Mouse (Mus musculus): ENCODE results near the gene Usp1. TPM values are rescaled to one million over a fixed set of nuclear protein-coding genes. Genes with fewer than 3 reads are reported as not detected.

Gene Usp1
- total RNA-seq (2014; rRNA removed) (10.6 and 13.0 TPM in 2 replicates), polyA plus RNA-seq (2015; fragmentation: Nextera tagmentation; extraction: Ambion mirVana) (19.4 and 22.5 TPM in 2 replicates)

GRCm38 (mm10) chr4:98923568-98924070 lies at the start of gene Usp1:
Gene Usp1, plus strand, starts transcription at chr4:98923810.
- TF ChIP-seq CTCF (IDR thresholded peaks at IDR 0.05): peak; percentile 11
- ATAC-seq (ENCODE audit: low FRiP score) (peak; percentile 67), DNase-seq (ENCODE audit: low spot score) (peak; percentile 80)
- H3K9ac ChIP-seq (replicated peaks; ENCODE audit: low read length, poor library complexity, severe bottlenecking): peak within 1 kb of the TSS; percentile 86
- H3K27me3 ChIP-seq (ENCODE audit: insufficient read depth, low read length): no peaks in the 10 kb centered on the region
- peaks cover 4% of the 10 kb centered on the region; the same call in 1 of the 2 replicates for H3K4me1 ChIP-seq (ENCODE audit: insufficient read depth, low read length)
- peak within 1 kb of the TSS; percentile 91 for H3K4me3 ChIP-seq (ENCODE audit: low read depth, low read length)
- H3K36me3 ChIP-seq (ENCODE audit: insufficient read depth, low read length): no peaks in the 10 kb centered on the region
- WGBS: 0% methylated on average over 59 of the region's 67 CpGs
- H3K9me3 ChIP-seq (ENCODE audit: low read length): no peaks in the 10 kb centered on the region
- H3K27ac ChIP-seq (ENCODE audit: low read depth, low read length): peak within 1 kb of the TSS; percentile 99
- peak within 1 kb of the TSS; percentile 86 for H3K4me2 ChIP-seq (ENCODE audit: low read depth, low read length, poor library complexity, severe bottlenecking)

DNA sequence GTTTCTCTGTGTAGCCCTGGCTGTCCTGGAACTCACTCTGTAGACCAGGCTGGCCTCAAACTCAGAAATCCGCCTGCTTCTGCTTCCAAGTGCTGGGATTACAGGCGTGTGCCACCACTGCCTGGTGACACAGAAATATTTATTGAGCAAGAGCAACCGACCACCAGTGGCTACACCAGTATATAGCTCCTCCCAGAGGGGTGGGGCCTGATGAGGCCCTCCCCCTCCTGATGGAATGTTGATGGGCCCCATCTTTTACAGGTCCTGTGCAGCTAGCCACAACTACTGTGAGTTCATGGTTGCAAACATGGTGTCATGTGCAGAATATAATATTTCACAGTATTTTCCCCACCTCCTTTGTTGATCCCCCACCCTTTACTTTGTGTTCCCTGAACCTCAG lies 40.9 kb upstream of the Usp1 start:
- no peak overlapping the region for H3K4me3 ChIP-seq (ENCODE audit: low read depth, low read length)
- no peaks in the 10 kb centered on the region for H3K9me3 ChIP-seq (ENCODE audit: low read length)
- H3K9ac ChIP-seq (replicated peaks; ENCODE audit: low read length, poor library complexity, severe bottlenecking): no peak overlapping the region
- no peak overlapping the region for H3K4me2 ChIP-seq (ENCODE audit: low read depth, low read length, poor library complexity, severe bottlenecking)
- no peak for DNase-seq (ENCODE audit: low spot score)
- H3K36me3 ChIP-seq (ENCODE audit: insufficient read depth, low read length): no peaks in the 10 kb centered on the region
- no peaks in the 10 kb centered on the region for H3K27me3 ChIP-seq (ENCODE audit: insufficient read depth, low read length)
- ATAC-seq (ENCODE audit: low FRiP score): no peak
- no peak for TF ChIP-seq CTCF (IDR thresholded peaks at IDR 0.05)
- no peak overlapping the region for H3K27ac ChIP-seq (ENCODE audit: low read depth, low read length)
- WGBS: 74% methylated on average over 3 of the region's 3 CpGs
- no peaks in the 10 kb centered on the region for H3K4me1 ChIP-seq (ENCODE audit: insufficient read depth, low read length)

DNA sequence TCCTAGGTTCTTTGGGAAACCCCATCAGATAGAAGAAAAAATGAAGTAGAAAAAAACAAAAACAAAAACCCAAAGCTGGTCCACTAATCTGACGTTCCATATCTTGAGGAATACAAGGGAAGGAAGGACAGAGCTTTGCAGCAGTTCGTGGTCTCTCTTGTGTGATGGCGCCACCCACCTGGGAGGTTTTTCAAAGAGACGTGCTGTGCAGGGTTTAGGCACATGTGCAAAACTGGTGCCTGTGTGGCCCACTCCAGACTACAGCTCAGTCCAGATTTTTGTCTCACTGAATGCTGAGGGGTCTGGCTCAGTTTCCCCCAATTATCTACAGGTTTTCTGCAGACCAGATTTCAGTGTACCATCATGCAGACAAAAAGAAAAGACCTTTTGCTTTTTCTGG lies 37.2 kb upstream of the Usp1 start:
- no peak for DNase-seq (ENCODE audit: low spot score)
- Histone ChIP-seq H3K4me2 (ENCODE audit: low read depth, low read length, poor library complexity, severe bottlenecking) (no peak overlapping the region), H3K4me3 (ENCODE audit: low read depth, low read length) (no peak overlapping the region), H3K9me3 (ENCODE audit: low read length) (no peaks in the 10 kb centered on the region), H3K36me3 (ENCODE audit: insufficient read depth, low read length) (no peaks in the 10 kb centered on the region), H3K4me1 (ENCODE audit: insufficient read depth, low read length) (no peaks in the 10 kb centered on the region), H3K27me3 (ENCODE audit: insufficient read depth, low read length) (no peaks in the 10 kb centered on the region), H3K9ac (replicated peaks; ENCODE audit: low read length, poor library complexity, severe bottlenecking) (no peak overlapping the region), H3K27ac (ENCODE audit: low read depth, low read length) (no peak overlapping the region)
- WGBS: 76% methylated on average over 4 of the region's 4 CpGs
- TF ChIP-seq CTCF (IDR thresholded peaks at IDR 0.05): no peak
- no peak for ATAC-seq (ENCODE audit: low FRiP score)

DNA sequence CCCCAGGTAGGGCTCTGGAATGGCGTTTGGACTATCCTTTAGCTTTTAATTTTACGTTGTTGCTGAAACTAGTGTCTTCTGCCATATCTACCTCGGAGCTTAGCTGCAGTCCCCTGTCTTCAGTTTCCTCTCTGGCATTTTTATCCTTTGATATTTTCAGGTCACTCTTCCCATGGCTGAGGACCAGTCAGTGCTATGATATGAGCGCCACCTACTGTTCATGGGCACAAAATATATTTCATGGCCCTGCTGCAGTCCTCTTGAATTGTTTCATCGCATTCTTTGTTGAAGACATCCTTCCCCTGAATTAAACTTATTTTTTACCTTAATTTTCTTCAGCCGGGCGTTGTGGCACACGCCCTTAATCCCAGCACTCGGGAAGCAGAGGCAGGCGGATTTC lies 36.5 kb upstream of the Usp1 start:
- Histone ChIP-seq H3K4me3 (ENCODE audit: low read depth, low read length) (no peak overlapping the region), H3K4me2 (ENCODE audit: low read depth, low read length, poor library complexity, severe bottlenecking) (no peak overlapping the region), H3K27ac (ENCODE audit: low read depth, low read length) (no peak overlapping the region), H3K4me1 (ENCODE audit: insufficient read depth, low read length) (no peaks in the 10 kb centered on the region), H3K27me3 (ENCODE audit: insufficient read depth, low read length) (no peaks in the 10 kb centered on the region), H3K36me3 (ENCODE audit: insufficient read depth, low read length) (no peaks in the 10 kb centered on the region), H3K9me3 (ENCODE audit: low read length) (no peaks in the 10 kb centered on the region), H3K9ac (replicated peaks; ENCODE audit: low read length, poor library complexity, severe bottlenecking) (no peak overlapping the region)
- peak; percentile 73; the same call in 1 of the 2 replicates for ATAC-seq (ENCODE audit: low FRiP score)
- DNase-seq (ENCODE audit: low spot score): peak; percentile 85
- TF ChIP-seq CTCF (IDR thresholded peaks at IDR 0.05): peak; percentile 86
- whole genome bisulfite sequencing: 22% methylated on average over 10 of the region's 10 CpGs

GRCm38 (mm10) chr4:98910246-98910645 lies 13.4 kb upstream of the Usp1 start:
- Histone ChIP-seq H3K27ac (ENCODE audit: low read depth, low read length) (no peak overlapping the region), H3K27me3 (ENCODE audit: insufficient read depth, low read length) (no peaks in the 10 kb centered on the region), H3K4me3 (ENCODE audit: low read depth, low read length) (no peak overlapping the region), H3K4me1 (ENCODE audit: insufficient read depth, low read length) (no peaks in the 10 kb centered on the region), H3K36me3 (ENCODE audit: insufficient read depth, low read length) (no peaks in the 10 kb centered on the region), H3K4me2 (ENCODE audit: low read depth, low read length, poor library complexity, severe bottlenecking) (no peak overlapping the region), H3K9me3 (ENCODE audit: low read length) (no peaks in the 10 kb centered on the region), H3K9ac (replicated peaks; ENCODE audit: low read length, poor library complexity, severe bottlenecking) (no peak overlapping the region)
- 89% methylated on average over 5 of the region's 5 CpGs for WGBS
- DNase-seq (ENCODE audit: low spot score) (no peak), ATAC-seq (ENCODE audit: low FRiP score) (no peak)
- no peak for TF ChIP-seq CTCF (IDR thresholded peaks at IDR 0.05)

GRCm38 (mm10) chr4:98917724-98918123 lies 5.9 kb upstream of the Usp1 start:
- Histone ChIP-seq H3K27ac (ENCODE audit: low read depth, low read length) (no peak overlapping the region), H3K9me3 (ENCODE audit: low read length) (no peaks in the 10 kb centered on the region), H3K4me1 (ENCODE audit: insufficient read depth, low read length) (peaks cover 4% of the 10 kb centered on the region; the same call in 1 of the 2 replicates), H3K27me3 (ENCODE audit: insufficient read depth, low read length) (no peaks in the 10 kb centered on the region), H3K36me3 (ENCODE audit: insufficient read depth, low read length) (no peaks in the 10 kb centered on the region), H3K9ac (replicated peaks; ENCODE audit: low read length, poor library complexity, severe bottlenecking) (no peak overlapping the region), H3K4me2 (ENCODE audit: low read depth, low read length, poor library complexity, severe bottlenecking) (no peak overlapping the region), H3K4me3 (ENCODE audit: low read depth, low read length) (no peak overlapping the region)
- TF ChIP-seq CTCF (IDR thresholded peaks at IDR 0.05): no peak
- no peak for DNase-seq (ENCODE audit: low spot score)
- ATAC-seq (ENCODE audit: low FRiP score): no peak
- WGBS: 81% methylated on average over 2 of the region's 2 CpGs

Measured in midbrain, postnatal 0 days (tissue).